Mouse (Mus musculus) hindbrain, embryonic 12.5 days (tissue): ENCODE results near the gene Ezr. TPM values are rescaled to one million over a fixed set of nuclear protein-coding genes. Genes with fewer than 3 reads are reported as not detected.
A peak's percentile ranks its signal among the peaks of the same experiment; 100 is the strongest.

ENCODE experiments used
- ATAC-seq: fragments of 200-750 bp; cut with Nextera tagmentation; 2 replicates; pipeline ENCODE4 v1.8.0; 2017; ENCODE audit warnings: moderate TSS enrichment; ENCODE audit not compliant: low FRiP score
- H3K27ac ChIP-seq: fragments of 300-500 bp; sonication (generic); 2 replicates; pipeline ENCODE4 v1.5.1; 2016; ENCODE audit warnings: mild to moderate bottlenecking
- H3K27me3 ChIP-seq: fragments of 300-500 bp; sonication (generic); 2 replicates; pipeline ENCODE4 v1.6.1; 2016; ENCODE audit warnings: mild to moderate bottlenecking
- H3K36me3 ChIP-seq: fragments of 300-500 bp; sonication (generic); 2 replicates; pipeline ENCODE4 v1.6.1; 2016; ENCODE audit warnings: mild to moderate bottlenecking
- H3K4me1 ChIP-seq: fragments of 300-500 bp; sonication (generic); 2 replicates; pipeline ENCODE4 v1.6.1; 2016
- H3K4me2 ChIP-seq: fragments of 300-500 bp; sonication (generic); replicated peaks from 2 replicates; pipeline ENCODE4 v1.6.1; 2016; ENCODE audit warnings: mild to moderate bottlenecking
- H3K4me3 ChIP-seq: fragments of 300-500 bp; sonication (generic); 2 replicates; pipeline ENCODE4 v1.5.1; 2016; ENCODE audit warnings: mild to moderate bottlenecking
- H3K9ac ChIP-seq: fragments of 300-500 bp; sonication (generic); 2 replicates; pipeline ENCODE4 v1.6.1; 2016; ENCODE audit warnings: mild to moderate bottlenecking, moderate library complexity
- H3K9me3 ChIP-seq: fragments of 300-500 bp; sonication (generic); replicated peaks from 2 replicates; pipeline ENCODE4 v1.6.1; 2016; ENCODE audit warnings: mild to moderate bottlenecking
- WGBS: fragments of 180-500 bp; shearing (Covaris S2); methylation state at CpG from one replicate; pipeline ENCODE4 v1.1.7; 2016; 5-methylcytosine and 5-hydroxymethylcytosine counted together
- polyA plus RNA-seq: library from polyadenylated mRNA; unstranded; fragments of >200 nt; fragmentation: Nextera tagmentation; extraction: Ambion mirVana; gene quantifications from 2 replicates; pipeline ENCODE4 v1.2.1, GENCODE M21; 2016

Gene Ezr
- polyA plus RNA-seq, 1 experiment from 2014 or later = 97.9 TPM

- H3K4me2 ChIP-seq = no peak overlapping the region
- no peak for ATAC-seq
- no peaks in the 10 kb centered on the region for H3K36me3 ChIP-seq
- no peaks in the 10 kb centered on the region; the same call in 1 of the 2 replicates for H3K27me3 ChIP-seq
- 54% methylated on average over 7 of the region's 7 CpGs for WGBS
- H3K9ac ChIP-seq = no peak overlapping the region
- H3K27ac ChIP-seq = no peak overlapping the region
- no peak overlapping the region for H3K4me3 ChIP-seq
- H3K4me1 ChIP-seq = peaks cover 35% of the 10 kb centered on the region
- H3K9me3 ChIP-seq = no peaks in the 10 kb centered on the region
Observed at GRCm38 (mm10) chr17:6764227-6764593, 18.4 kb downstream of the Ezr start.

GRCm38 (mm10) chr17:6763513-6764226 lies 18.9 kb downstream of the Ezr start:
- 35% methylated on average over 7 of the region's 7 CpGs for WGBS
- H3K9me3 ChIP-seq = no peaks in the 10 kb centered on the region
- no peaks in the 10 kb centered on the region for H3K36me3 ChIP-seq
- peaks cover 35% of the 10 kb centered on the region for H3K4me1 ChIP-seq
- H3K4me2 ChIP-seq = no peak overlapping the region
- H3K27ac ChIP-seq = no peak overlapping the region; the same call in 1 of the 2 replicates
- H3K4me3 ChIP-seq = no peak overlapping the region
- ATAC-seq = 0 out of 2 replicates have a peak, but pooled peaks have one; percentile 52
- H3K27me3 ChIP-seq = no peaks in the 10 kb centered on the region; the same call in 1 of the 2 replicates
- H3K9ac ChIP-seq = no peak overlapping the region

DNA sequence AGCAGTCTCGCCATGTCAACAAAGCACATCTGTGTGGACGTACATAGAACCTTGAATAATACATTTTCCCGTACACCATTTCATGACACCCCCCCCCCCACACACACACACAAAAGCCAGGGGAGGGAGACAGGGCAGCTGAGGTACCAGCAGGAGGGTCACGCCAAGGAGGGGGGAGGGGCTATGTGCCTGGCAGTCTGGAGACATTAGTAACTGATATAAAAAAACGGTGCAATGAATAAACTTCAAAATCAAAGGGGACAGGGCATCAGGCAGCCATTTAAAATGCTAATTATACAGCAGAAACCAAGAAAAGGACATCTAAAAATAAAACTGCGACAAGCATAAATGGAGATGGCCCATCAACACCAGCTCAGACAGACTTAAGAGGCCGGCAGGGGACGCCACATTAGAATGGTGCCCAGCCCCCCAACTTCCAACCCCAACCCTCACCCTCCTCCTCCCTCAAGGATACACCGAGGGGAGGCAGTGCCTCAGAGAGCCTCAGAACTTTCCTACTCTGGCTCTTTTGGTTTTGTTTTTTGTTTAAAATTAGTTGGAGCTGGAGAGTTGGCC lies 22.8 kb downstream of the Ezr start:
- H3K9me3 ChIP-seq = no peaks in the 10 kb centered on the region
- H3K4me3 ChIP-seq = no peak overlapping the region
- no peak overlapping the region for H3K27ac ChIP-seq
- H3K4me2 ChIP-seq = no peak overlapping the region
- H3K4me1 ChIP-seq = peaks cover 24% of the 10 kb centered on the region
- ATAC-seq = no peak
- no peaks in the 10 kb centered on the region for H3K36me3 ChIP-seq
- 29% methylated on average over 9 of the region's 9 CpGs for WGBS
- H3K27me3 ChIP-seq = peaks cover 9% of the 10 kb centered on the region; the same call in 1 of the 2 replicates
- H3K9ac ChIP-seq = no peak overlapping the region

DNA sequence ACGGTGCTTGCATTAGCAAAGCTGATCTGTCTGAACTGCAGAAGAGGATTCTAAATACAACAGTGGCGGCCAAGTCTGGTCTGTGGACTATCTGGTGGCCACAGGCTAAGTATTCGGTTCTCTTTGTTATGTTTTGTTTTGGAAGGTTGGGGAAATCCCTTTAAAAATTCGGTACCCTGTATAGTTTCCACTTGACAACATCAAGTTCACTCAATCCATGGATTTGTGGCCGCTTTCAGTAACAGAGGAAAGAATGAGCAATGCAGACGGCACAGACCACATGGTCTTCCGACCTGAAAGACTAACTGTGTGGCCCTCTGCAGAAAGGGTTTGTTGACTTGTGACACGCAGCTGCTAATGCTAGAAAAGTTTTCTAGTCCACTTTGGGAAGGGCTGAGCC lies 23.7 kb downstream of the Ezr start:
- Histone ChIP-seq H3K9me3 (no peaks in the 10 kb centered on the region), H3K27ac (no peak overlapping the region), H3K27me3 (peaks cover 9% of the 10 kb centered on the region; the same call in 1 of the 2 replicates), H3K4me2 (no peak overlapping the region), H3K4me3 (no peak overlapping the region), H3K36me3 (no peaks in the 10 kb centered on the region), H3K4me1 (peaks cover 18% of the 10 kb centered on the region), H3K9ac (no peak overlapping the region)
- WGBS = 84% methylated on average over 8 of the region's 8 CpGs
- ATAC-seq = no peak

DNA sequence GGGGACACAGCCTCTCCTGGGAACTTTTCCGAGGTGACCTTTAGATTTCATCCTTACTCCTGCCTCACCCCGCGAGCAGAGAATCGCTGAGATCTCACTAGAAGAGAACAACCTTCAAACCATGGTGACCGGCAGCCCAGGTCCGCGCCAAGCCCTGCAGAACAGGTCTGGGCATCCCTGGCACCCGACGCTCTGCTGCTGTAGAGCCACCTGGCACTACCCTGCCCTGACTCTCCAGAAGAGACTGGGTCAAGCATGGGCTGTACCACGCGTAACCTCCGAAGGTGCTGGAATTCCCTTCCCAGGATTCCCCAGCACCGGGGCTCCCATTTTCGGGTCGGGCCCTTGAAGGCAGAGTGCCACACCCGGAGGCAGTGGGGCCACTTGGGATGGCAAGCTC lies 24.7 kb downstream of the Ezr start:
- Histone ChIP-seq H3K9ac (no peak overlapping the region), H3K27ac (no peak overlapping the region), H3K4me3 (no peak overlapping the region), H3K4me1 (peaks cover 9% of the 10 kb centered on the region), H3K36me3 (no peaks in the 10 kb centered on the region), H3K4me2 (no peak overlapping the region), H3K27me3 (peaks cover 9% of the 10 kb centered on the region; the same call in 1 of the 2 replicates), H3K9me3 (no peaks in the 10 kb centered on the region)
- no peak for ATAC-seq
- 98% methylated on average over 16 of the region's 16 CpGs for WGBS

DNA sequence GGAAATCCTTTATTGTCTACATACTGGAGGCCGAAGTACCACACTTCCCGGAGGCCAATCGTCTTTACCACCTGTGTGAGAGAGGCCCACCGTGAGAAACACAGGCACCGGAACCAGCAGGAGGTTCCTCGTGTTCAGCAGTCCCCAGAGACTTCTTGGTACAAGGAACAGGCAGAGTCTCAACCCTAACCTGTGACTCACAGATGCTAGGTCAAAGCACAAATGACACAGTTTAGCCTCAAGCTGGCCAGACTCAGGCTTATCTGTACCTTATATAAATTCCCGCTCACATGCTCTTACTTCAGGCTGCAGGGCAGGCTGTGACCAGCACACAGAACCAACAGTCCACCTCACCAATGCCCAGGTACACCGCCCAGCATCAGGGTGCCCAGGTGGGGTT lies 26.7 kb downstream of the Ezr start:
- Histone ChIP-seq H3K9me3 (no peaks in the 10 kb centered on the region), H3K27ac (no peak overlapping the region), H3K9ac (no peak overlapping the region), H3K36me3 (no peaks in the 10 kb centered on the region), H3K4me3 (no peak overlapping the region), H3K4me1 (peaks cover 16% of the 10 kb centered on the region), H3K4me2 (no peak overlapping the region), H3K27me3 (peaks cover 9% of the 10 kb centered on the region; the same call in 1 of the 2 replicates)
- WGBS = 85% methylated on average over 8 of the region's 8 CpGs
- no peak for ATAC-seq

DNA sequence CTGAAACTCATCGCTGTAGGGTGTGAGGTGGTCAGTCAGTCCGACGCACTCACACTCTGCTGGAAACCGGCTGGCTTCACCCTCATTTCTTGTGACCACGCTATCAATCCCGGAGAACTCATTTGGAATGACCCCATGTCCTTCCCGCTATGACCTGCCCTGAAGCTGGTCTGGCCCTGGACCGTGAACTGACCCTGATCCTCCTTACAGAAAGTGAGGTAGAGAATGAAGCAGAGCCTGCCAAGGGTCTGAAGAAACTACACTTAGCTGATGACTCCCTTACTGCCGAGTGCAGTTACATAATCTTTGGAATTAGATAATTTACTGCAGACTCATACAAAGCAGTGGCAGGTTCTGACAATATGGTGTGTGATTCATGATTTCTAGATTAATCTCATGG lies 27.4 kb downstream of the Ezr start:
- peaks cover 9% of the 10 kb centered on the region; the same call in 1 of the 2 replicates for H3K27me3 ChIP-seq
- H3K36me3 ChIP-seq = no peaks in the 10 kb centered on the region
- H3K9me3 ChIP-seq = no peaks in the 10 kb centered on the region
- no peak overlapping the region for H3K9ac ChIP-seq
- WGBS = 90% methylated on average over 9 of the region's 9 CpGs
- ATAC-seq = no peak
- H3K4me2 ChIP-seq = no peak overlapping the region
- H3K4me3 ChIP-seq = no peak overlapping the region
- H3K4me1 ChIP-seq = peaks cover 16% of the 10 kb centered on the region
- no peak overlapping the region for H3K27ac ChIP-seq

DNA sequence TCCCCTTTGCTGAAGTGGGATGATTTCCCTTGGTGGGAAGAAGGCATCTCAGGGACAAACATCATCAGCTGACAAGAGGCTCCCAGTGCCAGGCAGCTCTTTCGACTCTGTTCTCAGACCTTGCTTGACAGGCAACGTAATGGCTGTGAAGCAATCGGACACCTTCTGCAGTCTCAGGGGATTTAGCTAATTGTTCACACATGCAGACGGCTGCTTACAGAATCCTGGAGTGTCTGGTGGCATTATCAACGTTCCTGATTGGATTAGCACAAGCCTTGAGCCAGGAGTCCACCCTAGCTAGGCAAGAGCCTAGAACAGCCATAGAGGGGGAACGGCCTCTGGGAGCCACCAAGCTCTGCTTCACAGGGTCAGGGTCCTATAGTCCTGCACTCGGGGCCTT lies 30.2 kb downstream of the Ezr start:
- Histone ChIP-seq H3K36me3 (no peaks in the 10 kb centered on the region), H3K4me3 (no peak overlapping the region), H3K4me1 (peaks cover 16% of the 10 kb centered on the region), H3K27me3 (no peaks in the 10 kb centered on the region), H3K9me3 (no peaks in the 10 kb centered on the region), H3K27ac (peak overlapping the region; percentile 45; the same call in 1 of the 2 replicates), H3K9ac (no peak overlapping the region), H3K4me2 (no peak overlapping the region)
- no peak for ATAC-seq
- WGBS = 44% methylated on average over 7 of the region's 7 CpGs

DNA sequence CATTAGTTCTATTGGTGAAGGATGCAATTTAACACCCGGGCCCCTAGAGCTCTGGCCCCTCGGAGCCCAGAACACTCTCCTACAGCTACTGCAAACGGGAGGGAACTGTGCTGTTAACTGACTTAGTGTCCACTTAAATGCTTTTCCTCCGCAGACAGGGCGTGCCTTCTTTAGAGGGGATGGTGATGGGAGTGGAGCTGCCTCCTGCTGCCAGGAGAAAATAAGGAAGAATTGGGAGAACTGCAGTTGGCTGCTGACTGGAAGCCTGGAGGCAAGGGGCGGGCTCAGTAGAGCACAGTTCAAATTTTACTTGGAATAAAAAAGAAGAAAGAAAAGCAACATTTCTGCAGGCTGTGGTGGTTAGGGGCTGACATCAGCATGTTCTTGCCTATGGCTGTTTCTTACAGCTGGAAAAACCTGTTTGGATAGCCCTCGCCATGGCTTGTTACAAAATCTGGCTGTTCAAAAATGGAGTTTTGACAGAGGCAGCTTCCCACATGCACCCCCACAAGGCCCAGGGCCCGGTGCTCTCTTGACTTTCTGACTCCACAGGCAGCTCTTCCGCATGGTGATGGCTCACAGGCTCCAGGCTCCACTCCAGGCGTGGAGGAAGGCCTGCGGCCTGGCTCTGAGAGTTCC lies 31.2 kb downstream of the Ezr start:
- WGBS = 81% methylated on average over 11 of the region's 11 CpGs
- no peak for ATAC-seq

GRCm38 (mm10) chr17:6748779-6749464 lies 33.7 kb downstream of the Ezr start:
- Histone ChIP-seq H3K4me2 (no peak overlapping the region), H3K36me3 (no peaks in the 10 kb centered on the region), H3K9me3 (no peaks in the 10 kb centered on the region), H3K9ac (no peak overlapping the region), H3K27ac (no peak overlapping the region), H3K4me3 (no peak overlapping the region), H3K4me1 (peaks cover 45% of the 10 kb centered on the region), H3K27me3 (no peaks in the 10 kb centered on the region)
- WGBS = 89% methylated on average over 17 of the region's 17 CpGs
- no peak for ATAC-seq

More for the DNA sequence above, 31.2 kb downstream of the Ezr start:
- H3K27me3 ChIP-seq = no peaks in the 10 kb centered on the region
- H3K9me3 ChIP-seq = no peaks in the 10 kb centered on the region
- H3K27ac ChIP-seq = no peak overlapping the region
- H3K9ac ChIP-seq = no peak overlapping the region
- H3K36me3 ChIP-seq = no peaks in the 10 kb centered on the region
- peaks cover 26% of the 10 kb centered on the region for H3K4me1 ChIP-seq
- no peak overlapping the region for H3K4me2 ChIP-seq
- no peak overlapping the region for H3K4me3 ChIP-seq

DNA sequence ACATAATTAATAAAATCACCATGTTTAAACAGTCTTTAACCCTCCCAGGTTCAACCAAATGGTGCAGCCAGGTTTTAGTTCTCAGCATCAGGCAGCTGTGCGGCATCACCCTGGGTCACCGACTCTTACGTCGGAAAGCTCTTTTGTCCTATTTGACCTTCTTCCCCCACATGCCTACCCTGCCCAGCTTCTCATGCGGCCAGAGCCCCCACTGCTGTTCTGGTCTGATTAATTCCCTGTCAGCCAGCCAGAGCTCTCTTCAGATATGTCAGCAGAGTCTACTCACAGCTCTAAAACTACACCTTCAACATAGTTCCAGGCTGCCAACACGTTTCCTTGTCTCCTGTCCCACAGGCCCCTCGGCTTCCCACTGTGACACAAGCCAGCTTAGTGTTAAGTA lies 35.1 kb downstream of the Ezr start:
- H3K36me3 ChIP-seq = no peaks in the 10 kb centered on the region
- H3K9me3 ChIP-seq = no peaks in the 10 kb centered on the region
- ATAC-seq = no peak
- H3K4me3 ChIP-seq = no peak overlapping the region
- peaks cover 60% of the 10 kb centered on the region for H3K4me1 ChIP-seq
- H3K27ac ChIP-seq = no peak overlapping the region
- H3K27me3 ChIP-seq = no peaks in the 10 kb centered on the region
- 23% methylated on average over 7 of the region's 7 CpGs for WGBS
- H3K9ac ChIP-seq = no peak overlapping the region
- no peak overlapping the region for H3K4me2 ChIP-seq
